Mouse (Mus musculus) intestine, embryonic 15.5 days (tissue): ENCODE data around the gene Man1b1. TPM values are rescaled to one million over a fixed set of nuclear protein-coding genes. Genes with fewer than 3 reads are reported as not detected.

ENCODE experiments used
- ATAC-seq: fragments of 200-750 bp; cut with Nextera tagmentation; 2 replicates; pipeline ENCODE4 v1.8.0; 2017; ENCODE audit warnings: moderate TSS enrichment, moderate library complexity
- H3K27ac ChIP-seq: fragments of 300-500 bp; sonication (generic); 2 replicates; pipeline ENCODE4 v1.5.1; 2015; ENCODE audit warnings: mild to moderate bottlenecking, inconsistent platforms
- H3K27me3 ChIP-seq: fragments of 300-500 bp; sonication (generic); replicated peaks from 2 replicates; pipeline ENCODE4 v1.6.1; 2015; ENCODE audit warnings: inconsistent platforms
- H3K36me3 ChIP-seq: fragments of 300-500 bp; sonication (generic); 2 replicates; pipeline ENCODE4 v1.6.1; 2015; ENCODE audit warnings: inconsistent platforms
- H3K4me1 ChIP-seq: fragments of 300-500 bp; sonication (generic); replicated peaks from 2 replicates; pipeline ENCODE4 v1.6.1; 2015; ENCODE audit warnings: inconsistent platforms
- H3K4me2 ChIP-seq: fragments of 300-500 bp; sonication (generic); replicated peaks from 2 replicates; pipeline ENCODE4 v1.6.1; 2015; ENCODE audit warnings: mild to moderate bottlenecking, inconsistent platforms
- H3K4me3 ChIP-seq: fragments of 300-500 bp; sonication (generic); replicated peaks from 2 replicates; pipeline ENCODE4 v1.5.1; 2015; ENCODE audit warnings: inconsistent platforms
- H3K9ac ChIP-seq: fragments of 300-500 bp; sonication (generic); 2 replicates; pipeline ENCODE4 v1.6.1; 2015; ENCODE audit warnings: inconsistent platforms
- H3K9me3 ChIP-seq: fragments of 300-500 bp; sonication (generic); 2 replicates; pipeline ENCODE4 v1.6.1; 2016; ENCODE audit warnings: inconsistent platforms
- WGBS: fragments of 180-500 bp; shearing (Covaris S2); methylation state at CpG from one replicate; pipeline ENCODE4 v1.1.7; 2015; 5-methylcytosine and 5-hydroxymethylcytosine counted together
- polyA plus RNA-seq: library from polyadenylated mRNA; unstranded; fragments of >200 nt; fragmentation: Nextera tagmentation; extraction: Ambion mirVana; gene quantifications from 2 replicates; pipeline ENCODE4 v1.2.1, GENCODE M21; 2015

The Man1b1 gene
- polyA plus RNA-seq, 1 experiment from 2014 or later, result 40.2 TPM

- Histone ChIP-seq H3K4me3 (peak overlapping the region; percentile 35), H3K4me2 (peak overlapping the region; percentile 68), H3K27ac (no peak overlapping the region), H3K9me3 (no peaks in the 10 kb centered on the region), H3K9ac (0 out of 2 replicates have a peak overlapping the region, but pooled peaks have one; percentile 3), H3K4me1 (peaks cover 18% of the 10 kb centered on the region), H3K36me3 (no peaks in the 10 kb centered on the region), H3K27me3 (peaks cover 85% of the 10 kb centered on the region)
- 3% methylated on average over 43 of the region's 43 CpGs for WGBS
- peak; percentile 25 for ATAC-seq
Measured at GRCm38 (mm10) chr2:25292054-25292544, 40.0 kb upstream of the Man1b1 start.

GRCm38 (mm10) chr2:25292856-25293255, 39.3 kb upstream of the Man1b1 start:
- ATAC-seq, result 0 out of 2 replicates have a peak, but pooled peaks have one; percentile 51
- Histone ChIP-seq H3K4me1 (peaks cover 18% of the 10 kb centered on the region), H3K9ac (no peak overlapping the region), H3K36me3 (no peaks in the 10 kb centered on the region), H3K4me3 (no peak overlapping the region), H3K27me3 (peaks cover 90% of the 10 kb centered on the region), H3K27ac (no peak overlapping the region), H3K9me3 (no peaks in the 10 kb centered on the region), H3K4me2 (no peak overlapping the region; the same call in 1 of the 2 replicates)
- WGBS, result 0% methylated on average over 1 of the region's 1 CpGs

GRCm38 (mm10) chr2:25293706-25294105, 38.4 kb upstream of the Man1b1 start:
- Histone ChIP-seq H3K4me2 (no peak overlapping the region), H3K27ac (no peak overlapping the region), H3K9ac (no peak overlapping the region), H3K4me1 (peaks cover 18% of the 10 kb centered on the region), H3K4me3 (no peak overlapping the region), H3K27me3 (peaks cover 81% of the 10 kb centered on the region), H3K9me3 (no peaks in the 10 kb centered on the region), H3K36me3 (no peaks in the 10 kb centered on the region)
- ATAC-seq, result no peak
- 74% methylated on average over 9 of the region's 9 CpGs for WGBS

GRCm38 (mm10) chr2:25297093-25297492, 35.0 kb upstream of the Man1b1 start:
- peaks cover 7% of the 10 kb centered on the region for H3K4me1 ChIP-seq
- H3K4me3 ChIP-seq, result no peak overlapping the region
- no peak overlapping the region for H3K9ac ChIP-seq
- 74% methylated on average over 8 of the region's 8 CpGs for WGBS
- no peaks in the 10 kb centered on the region for H3K9me3 ChIP-seq
- no peak overlapping the region for H3K4me2 ChIP-seq
- no peaks in the 10 kb centered on the region for H3K36me3 ChIP-seq
- ATAC-seq, result no peak
- H3K27me3 ChIP-seq, result peaks cover 48% of the 10 kb centered on the region
- H3K27ac ChIP-seq, result no peak overlapping the region

GRCm38 (mm10) chr2:25298046-25298445, 34.1 kb upstream of the Man1b1 start:
- ATAC-seq, result no peak
- H3K9me3 ChIP-seq, result no peaks in the 10 kb centered on the region
- no peaks in the 10 kb centered on the region for H3K4me1 ChIP-seq
- WGBS, result 79% methylated on average over 10 of the region's 10 CpGs
- no peak overlapping the region for H3K9ac ChIP-seq
- H3K4me3 ChIP-seq, result no peak overlapping the region
- no peak overlapping the region for H3K27ac ChIP-seq
- H3K36me3 ChIP-seq, result no peaks in the 10 kb centered on the region
- peaks cover 43% of the 10 kb centered on the region for H3K27me3 ChIP-seq
- no peak overlapping the region for H3K4me2 ChIP-seq

GRCm38 (mm10) chr2:25303452-25303851, 28.7 kb upstream of the Man1b1 start:
- Histone ChIP-seq H3K9ac (no peak overlapping the region), H3K4me1 (peaks cover 7% of the 10 kb centered on the region; the same call in 1 of the 2 replicates), H3K4me3 (no peak overlapping the region), H3K9me3 (no peaks in the 10 kb centered on the region), H3K4me2 (no peak overlapping the region), H3K27me3 (peaks cover 36% of the 10 kb centered on the region), H3K27ac (no peak overlapping the region), H3K36me3 (no peaks in the 10 kb centered on the region)
- no peak for ATAC-seq
- WGBS, result 75% methylated on average over 3 of the region's 3 CpGs

GRCm38 (mm10) chr2:25303931-25304656, 28.0 kb upstream of the Man1b1 start:
- Histone ChIP-seq H3K9ac (no peak overlapping the region), H3K27ac (no peak overlapping the region), H3K4me3 (peak overlapping the region; percentile 47; the same call in 1 of the 2 replicates), H3K27me3 (peaks cover 42% of the 10 kb centered on the region), H3K36me3 (no peaks in the 10 kb centered on the region), H3K4me1 (peaks cover 7% of the 10 kb centered on the region; the same call in 1 of the 2 replicates), H3K4me2 (peak overlapping the region; percentile 96), H3K9me3 (no peaks in the 10 kb centered on the region)
- ATAC-seq, result no peak
- WGBS, result 75% methylated on average over 7 of the region's 7 CpGs

- peak overlapping the region; percentile 46 for H3K9ac ChIP-seq
- peak; percentile 81 for ATAC-seq
- WGBS, result 1% methylated on average over 45 of the region's 45 CpGs
Measured at GRCm38 (mm10) chr2:25304657-25305541, 27.2 kb upstream of the Man1b1 start.

GRCm38 (mm10) chr2:25305587-25306359, 26.4 kb upstream of the Man1b1 start:
- WGBS, result 47% methylated on average over 14 of the region's 14 CpGs
- H3K4me3 ChIP-seq, result peak overlapping the region; percentile 47
- peak overlapping the region; percentile 46 for H3K9ac ChIP-seq

More at GRCm38 (mm10) chr2:25304657-25305541, 27.2 kb upstream of the Man1b1 start:
- H3K36me3 ChIP-seq, result no peaks in the 10 kb centered on the region
- H3K4me1 ChIP-seq, result peaks cover 7% of the 10 kb centered on the region; the same call in 1 of the 2 replicates
- H3K4me2 ChIP-seq, result peak overlapping the region; percentile 96
- no peaks in the 10 kb centered on the region for H3K9me3 ChIP-seq
- H3K27me3 ChIP-seq, result peaks cover 45% of the 10 kb centered on the region
- peak overlapping the region; percentile 47 for H3K4me3 ChIP-seq
- no peak overlapping the region for H3K27ac ChIP-seq

GRCm38 (mm10) chr2:25310180-25310579, 22.0 kb upstream of the Man1b1 start:
- Histone ChIP-seq H3K36me3 (no peaks in the 10 kb centered on the region), H3K4me3 (no peak overlapping the region), H3K9me3 (no peaks in the 10 kb centered on the region), H3K27me3 (peaks cover 69% of the 10 kb centered on the region), H3K9ac (no peak overlapping the region), H3K27ac (no peak overlapping the region), H3K4me2 (no peak overlapping the region), H3K4me1 (peaks cover 5% of the 10 kb centered on the region; the same call in 1 of the 2 replicates)
- 51% methylated on average over 10 of the region's 10 CpGs for WGBS
- no peak for ATAC-seq

More at GRCm38 (mm10) chr2:25305587-25306359, 26.4 kb upstream of the Man1b1 start:
- peak overlapping the region; percentile 96 for H3K4me2 ChIP-seq
- no peak overlapping the region for H3K27ac ChIP-seq
- no peak for ATAC-seq
- peaks cover 7% of the 10 kb centered on the region; the same call in 1 of the 2 replicates for H3K4me1 ChIP-seq
- H3K9me3 ChIP-seq, result no peaks in the 10 kb centered on the region
- H3K27me3 ChIP-seq, result peaks cover 52% of the 10 kb centered on the region
- no peaks in the 10 kb centered on the region for H3K36me3 ChIP-seq

GRCm38 (mm10) chr2:25310969-25311368, 21.2 kb upstream of the Man1b1 start:
- Histone ChIP-seq H3K4me2 (peak overlapping the region; percentile 53), H3K4me1 (0 out of 2 replicates have a peak, but pooled peaks cover 3% of the 10 kb centered on the region), H3K9ac (peak overlapping the region; percentile 20; the same call in 1 of the 2 replicates), H3K27ac (no peak overlapping the region), H3K36me3 (no peaks in the 10 kb centered on the region), H3K27me3 (peaks cover 63% of the 10 kb centered on the region), H3K4me3 (peak overlapping the region; percentile 25), H3K9me3 (no peaks in the 10 kb centered on the region)
- WGBS, result 2% methylated on average over 22 of the region's 22 CpGs
- peak; percentile 75 for ATAC-seq
